Mouse (Mus musculus) ES-E14 (cell line): ENCODE data around the gene A930033H14Rik.

Experiments
- CHD2 ChIP-seq: IDR thresholded peaks from 2 replicates; pipeline ENCODE4 v1.6.1; 2014; ENCODE audit warnings: mild to moderate bottlenecking, low read depth, low read length, inconsistent platforms
- MAFK ChIP-seq: IDR thresholded peaks from 2 replicates; pipeline ENCODE4 v1.6.1; 2014; ENCODE audit warnings: mild to moderate bottlenecking, low read depth, low read length, inconsistent platforms; ENCODE audit not compliant: insufficient read depth

GRCm38 (mm10) chr10:69247311-69248033, 34.6 kb upstream of the A930033H14Rik start:
- TF ChIP-seq CHD2 (no peak), MAFK (no peak)
